Mouse (Mus musculus) heart, embryonic 16.5 days (tissue): ENCODE results near the gene Baz2b. TPM values are rescaled to one million over a fixed set of nuclear protein-coding genes. Genes with fewer than 3 reads are reported as not detected.
A peak's percentile ranks its signal among the peaks of the same experiment; 100 is the strongest.

Experiments
- ATAC-seq: fragments of 200-750 bp; cut with Nextera tagmentation; replicated peaks from 2 replicates; pipeline ENCODE4 v1.8.0; 2017; ENCODE audit warnings: moderate number of reproducible peaks; ENCODE audit not compliant: insufficient read depth, low FRiP score; ENCODE audit errors: extremely low read depth
- H3K27ac ChIP-seq: fragments of 300-500 bp; sonication (generic); 2 replicates; pipeline ENCODE4 v1.5.1; 2014; ENCODE audit warnings: mild to moderate bottlenecking, low read length, control low read depth, moderate library complexity
- H3K27me3 ChIP-seq: fragments of 300-500 bp; sonication (generic); 2 replicates; pipeline ENCODE4 v1.6.1; 2014; ENCODE audit warnings: low read length, mixed read lengths; ENCODE audit not compliant: control insufficient read depth, insufficient read depth
- H3K36me3 ChIP-seq: fragments of 300-500 bp; sonication (generic); 2 replicates; pipeline ENCODE4 v1.6.1; 2014; ENCODE audit not compliant: control insufficient read depth, insufficient read depth
- H3K4me1 ChIP-seq: fragments of 300-500 bp; sonication (generic); 2 replicates; pipeline ENCODE4 v1.6.1; 2014; ENCODE audit warnings: low read length, mixed read lengths; ENCODE audit not compliant: control insufficient read depth, insufficient read depth
- H3K4me2 ChIP-seq: fragments of 300-500 bp; sonication (generic); 2 replicates; pipeline ENCODE4 v1.6.1; 2014; ENCODE audit warnings: low read depth, mild to moderate bottlenecking, control low read depth, low read length
- H3K4me3 ChIP-seq: fragments of 300-500 bp; sonication (generic); 2 replicates; pipeline ENCODE4 v1.5.1; 2014; ENCODE audit warnings: mild to moderate bottlenecking, control low read depth, low read length
- H3K9ac ChIP-seq: fragments of 300-500 bp; sonication (generic); 2 replicates; pipeline ENCODE4 v1.6.1; 2014; ENCODE audit warnings: low read length, control low read depth
- H3K9me3 ChIP-seq: fragments of 300-500 bp; sonication (generic); replicated peaks from 2 replicates; pipeline ENCODE4 v1.6.1; 2016; ENCODE audit warnings: low read length; ENCODE audit not compliant: control insufficient read depth
- WGBS: fragments of 180-500 bp; shearing (Covaris S2); extraction: QIAGEN DNeasy Blood & Tissue Kit; methylation state at CpG from one replicate; pipeline ENCODE4 v1.1.7; 2014; 5-methylcytosine and 5-hydroxymethylcytosine counted together
- polyA plus RNA-seq: library from polyadenylated mRNA; unstranded; fragments of >200 nt; fragmentation: Nextera tagmentation; extraction: Ambion mirVana; gene quantifications from 2 replicates; pipeline ENCODE4 v1.2.1, GENCODE M21; 2015

The Baz2b gene
- polyA plus RNA-seq, 1 experiment from 2014 or later, result 42.7 TPM

- H3K4me2 ChIP-seq, result no peak overlapping the region
- no peaks in the 10 kb centered on the region for H3K27me3 ChIP-seq
- peaks cover 4% of the 10 kb centered on the region; the same call in 1 of the 2 replicates for H3K4me1 ChIP-seq
- H3K9me3 ChIP-seq, result no peaks in the 10 kb centered on the region
- ATAC-seq, result no peak
- H3K36me3 ChIP-seq, result peaks cover 5% of the 10 kb centered on the region
- no peak overlapping the region for H3K27ac ChIP-seq
- WGBS, result 80% methylated on average over 3 of the region's 3 CpGs
- no peak overlapping the region for H3K9ac ChIP-seq
- no peak overlapping the region for H3K4me3 ChIP-seq
These were observed 100.6 kb downstream of the Baz2b start for GRCm38 (mm10) chr2:60109001-60109400.

GRCm38 (mm10) chr2:60096625-60097024 lies 113.0 kb downstream of the Baz2b start:
- H3K9ac ChIP-seq, result no peak overlapping the region
- H3K27me3 ChIP-seq, result no peaks in the 10 kb centered on the region
- H3K4me2 ChIP-seq, result no peak overlapping the region
- H3K36me3 ChIP-seq, result no peaks in the 10 kb centered on the region
- H3K4me3 ChIP-seq, result no peak overlapping the region
- no peaks in the 10 kb centered on the region for H3K9me3 ChIP-seq
- no peak for ATAC-seq
- H3K4me1 ChIP-seq, result 0 out of 2 replicates have a peak, but pooled peaks cover 2% of the 10 kb centered on the region
- H3K27ac ChIP-seq, result no peak overlapping the region
- WGBS, result 68% methylated on average over 4 of the region's 4 CpGs

GRCm38 (mm10) chr2:60090280-60090679 lies 119.4 kb downstream of the Baz2b start:
- no peak overlapping the region for H3K9ac ChIP-seq
- no peak overlapping the region for H3K27ac ChIP-seq
- no peaks in the 10 kb centered on the region for H3K9me3 ChIP-seq
- H3K4me1 ChIP-seq, result peaks cover 17% of the 10 kb centered on the region
- H3K4me2 ChIP-seq, result no peak overlapping the region
- H3K4me3 ChIP-seq, result no peak overlapping the region
- ATAC-seq, result no peak
- no peaks in the 10 kb centered on the region for H3K27me3 ChIP-seq
- 81% methylated on average over 6 of the region's 6 CpGs for WGBS
- H3K36me3 ChIP-seq, result no peaks in the 10 kb centered on the region

GRCm38 (mm10) chr2:60089528-60090247 lies 120.0 kb downstream of the Baz2b start:
- 75% methylated on average over 15 of the region's 15 CpGs for WGBS
- Histone ChIP-seq H3K9me3 (no peaks in the 10 kb centered on the region), H3K36me3 (no peaks in the 10 kb centered on the region), H3K27ac (no peak overlapping the region), H3K27me3 (no peaks in the 10 kb centered on the region), H3K4me3 (no peak overlapping the region), H3K9ac (no peak overlapping the region), H3K4me1 (peaks cover 17% of the 10 kb centered on the region), H3K4me2 (no peak overlapping the region)
- no peak for ATAC-seq

- no peaks in the 10 kb centered on the region for H3K27me3 ChIP-seq
- WGBS, result 84% methylated on average over 14 of the region's 14 CpGs
- no peaks in the 10 kb centered on the region for H3K9me3 ChIP-seq
- ATAC-seq, result no peak
- H3K4me3 ChIP-seq, result no peak overlapping the region
- no peak overlapping the region for H3K4me2 ChIP-seq
- peaks cover 17% of the 10 kb centered on the region for H3K4me1 ChIP-seq
- H3K9ac ChIP-seq, result no peak overlapping the region
- H3K36me3 ChIP-seq, result no peaks in the 10 kb centered on the region
- H3K27ac ChIP-seq, result peak overlapping the region; percentile 69
These were observed 120.7 kb downstream of the Baz2b start for GRCm38 (mm10) chr2:60088785-60089527.

GRCm38 (mm10) chr2:60086197-60086903 lies 123.3 kb downstream of the Baz2b start:
- H3K9me3 ChIP-seq, result no peaks in the 10 kb centered on the region
- 41% methylated on average over 8 of the region's 8 CpGs for WGBS
- ATAC-seq, result 0 out of 2 replicates have a peak, but pooled peaks have one; percentile 61
- H3K36me3 ChIP-seq, result no peaks in the 10 kb centered on the region
- H3K4me1 ChIP-seq, result peaks cover 27% of the 10 kb centered on the region
- no peak overlapping the region; the same call in 1 of the 2 replicates for H3K9ac ChIP-seq
- H3K4me2 ChIP-seq, result peak overlapping the region; percentile 4; the same call in 1 of the 2 replicates
- H3K27me3 ChIP-seq, result no peaks in the 10 kb centered on the region
- H3K4me3 ChIP-seq, result no peak overlapping the region
- peak overlapping the region; percentile 75 for H3K27ac ChIP-seq

GRCm38 (mm10) chr2:60084823-60085222 lies 124.8 kb downstream of the Baz2b start:
- Histone ChIP-seq H3K4me1 (peaks cover 32% of the 10 kb centered on the region), H3K27ac (no peak overlapping the region), H3K27me3 (no peaks in the 10 kb centered on the region), H3K9me3 (no peaks in the 10 kb centered on the region), H3K4me2 (no peak overlapping the region), H3K9ac (no peak overlapping the region), H3K36me3 (no peaks in the 10 kb centered on the region), H3K4me3 (no peak overlapping the region)
- WGBS, result 96% methylated on average over 1 of the region's 1 CpGs
- no peak for ATAC-seq

- WGBS, result 57% methylated on average over 7 of the region's 7 CpGs
- H3K27me3 ChIP-seq, result no peaks in the 10 kb centered on the region
- H3K36me3 ChIP-seq, result no peaks in the 10 kb centered on the region
- peaks cover 24% of the 10 kb centered on the region for H3K4me1 ChIP-seq
- ATAC-seq, result no peak
- no peak overlapping the region for H3K4me3 ChIP-seq
- H3K9me3 ChIP-seq, result no peaks in the 10 kb centered on the region
- no peak overlapping the region for H3K4me2 ChIP-seq
- H3K27ac ChIP-seq, result peak overlapping the region; percentile 41
- no peak overlapping the region for H3K9ac ChIP-seq
These were observed 126.5 kb downstream of the Baz2b start for GRCm38 (mm10) chr2:60082984-60083636.
